Mouse (Mus musculus): ENCODE data around the gene Slc3a2. TPM values are rescaled to one million over a fixed set of nuclear protein-coding genes. Genes with fewer than 3 reads are reported as not detected.

The Slc3a2 gene
- polyA plus RNA-seq, 1 experiment from 2014 or later = 125 TPM

- H3K4me1 ChIP-seq = peaks cover 34% of the 10 kb centered on the region
- H3K9me3 ChIP-seq = no peaks in the 10 kb centered on the region
- peak; percentile 91 for DNase-seq (ENCODE audit: low spot score)
- under 1% methylated on average over 51 of the region's 51 CpGs for WGBS
- peak overlapping the region; percentile 96 for H3K27ac ChIP-seq (replicated peaks)
- H3K27me3 ChIP-seq (replicated peaks; ENCODE audit: low read depth, poor library complexity, severe bottlenecking) = no peaks in the 10 kb centered on the region
- peaks cover 40% of the 10 kb centered on the region for H3K36me3 ChIP-seq (replicated peaks)
- peak overlapping the region; percentile 90 for H3K4me3 ChIP-seq
Measured at GRCm38 (mm10) chr19:8713306-8713996, 9.7 kb downstream of the Slc3a2 start.

GRCm38 (mm10) chr19:8712870-8713305 is 10.3 kb downstream of the Slc3a2 start:
- no peaks in the 10 kb centered on the region for H3K9me3 ChIP-seq
- DNase-seq (ENCODE audit: low spot score) = peak; percentile 91
- H3K36me3 ChIP-seq (replicated peaks) = peaks cover 45% of the 10 kb centered on the region
- H3K27ac ChIP-seq (replicated peaks) = peak overlapping the region; percentile 96
- peaks cover 34% of the 10 kb centered on the region for H3K4me1 ChIP-seq
- no peaks in the 10 kb centered on the region for H3K27me3 ChIP-seq (replicated peaks; ENCODE audit: low read depth, poor library complexity, severe bottlenecking)
- WGBS = under 1% methylated on average over 13 of the region's 13 CpGs
- H3K4me3 ChIP-seq = peak overlapping the region; percentile 90

GRCm38 (mm10) chr19:8711949-8712869 is 11.0 kb downstream of the Slc3a2 start:
- Histone ChIP-seq H3K9me3 (no peaks in the 10 kb centered on the region), H3K36me3 (replicated peaks) (peaks cover 52% of the 10 kb centered on the region), H3K4me1 (peaks cover 34% of the 10 kb centered on the region), H3K4me3 (peak overlapping the region; percentile 90), H3K27ac (replicated peaks) (peak overlapping the region; percentile 96), H3K27me3 (replicated peaks; ENCODE audit: low read depth, poor library complexity, severe bottlenecking) (no peaks in the 10 kb centered on the region)
- WGBS = 64% methylated on average over 10 of the region's 10 CpGs
- no peak for DNase-seq (ENCODE audit: low spot score)

GRCm38 (mm10) chr19:8711506-8711905 is 11.7 kb downstream of the Slc3a2 start:
- no peak for DNase-seq (ENCODE audit: low spot score)
- H3K4me1 ChIP-seq = peaks cover 34% of the 10 kb centered on the region
- H3K27ac ChIP-seq (replicated peaks) = peak overlapping the region; percentile 96; the same call in 1 of the 2 replicates
- H3K4me3 ChIP-seq = peak overlapping the region; percentile 90
- 85% methylated on average over 4 of the region's 4 CpGs for WGBS
- no peaks in the 10 kb centered on the region for H3K27me3 ChIP-seq (replicated peaks; ENCODE audit: low read depth, poor library complexity, severe bottlenecking)
- no peaks in the 10 kb centered on the region for H3K9me3 ChIP-seq
- peaks cover 59% of the 10 kb centered on the region for H3K36me3 ChIP-seq (replicated peaks)

- Histone ChIP-seq H3K36me3 (replicated peaks) (peaks cover 66% of the 10 kb centered on the region), H3K27me3 (replicated peaks; ENCODE audit: low read depth, poor library complexity, severe bottlenecking) (no peaks in the 10 kb centered on the region), H3K9me3 (no peaks in the 10 kb centered on the region), H3K4me1 (peaks cover 34% of the 10 kb centered on the region), H3K4me3 (no peak overlapping the region), H3K27ac (replicated peaks) (no peak overlapping the region)
- DNase-seq (ENCODE audit: low spot score) = no peak
- 92% methylated on average over 2 of the region's 2 CpGs for WGBS
Measured at GRCm38 (mm10) chr19:8710057-8710456, 13.1 kb downstream of the Slc3a2 start.

- H3K4me1 ChIP-seq = peaks cover 27% of the 10 kb centered on the region
- no peaks in the 10 kb centered on the region for H3K27me3 ChIP-seq (replicated peaks; ENCODE audit: low read depth, poor library complexity, severe bottlenecking)
- no peak for DNase-seq (ENCODE audit: low spot score)
- 92% methylated on average over 8 of the region's 8 CpGs for WGBS
- peaks cover 66% of the 10 kb centered on the region for H3K36me3 ChIP-seq (replicated peaks)
- no peaks in the 10 kb centered on the region for H3K9me3 ChIP-seq
- H3K4me3 ChIP-seq = no peak overlapping the region
- no peak overlapping the region for H3K27ac ChIP-seq (replicated peaks)
Measured at GRCm38 (mm10) chr19:8708954-8709353, 14.2 kb downstream of the Slc3a2 start.

- Histone ChIP-seq H3K4me3 (no peak overlapping the region), H3K9me3 (no peaks in the 10 kb centered on the region), H3K36me3 (replicated peaks) (peaks cover 61% of the 10 kb centered on the region), H3K27ac (replicated peaks) (no peak overlapping the region), H3K27me3 (replicated peaks; ENCODE audit: low read depth, poor library complexity, severe bottlenecking) (no peaks in the 10 kb centered on the region), H3K4me1 (peaks cover 16% of the 10 kb centered on the region)
- WGBS = 96% methylated on average over 7 of the region's 7 CpGs
- no peak for DNase-seq (ENCODE audit: low spot score)
Measured at GRCm38 (mm10) chr19:8706930-8707329, 16.2 kb downstream of the Slc3a2 start.

GRCm38 (mm10) chr19:8706132-8706667 is 17.0 kb downstream of the Slc3a2 start:
- WGBS = 79% methylated on average over 7 of the region's 7 CpGs
- H3K27me3 ChIP-seq (replicated peaks; ENCODE audit: low read depth, poor library complexity, severe bottlenecking) = no peaks in the 10 kb centered on the region
- H3K4me3 ChIP-seq = no peak overlapping the region
- H3K9me3 ChIP-seq = no peaks in the 10 kb centered on the region
- peaks cover 54% of the 10 kb centered on the region for H3K36me3 ChIP-seq (replicated peaks)
- H3K4me1 ChIP-seq = peaks cover 9% of the 10 kb centered on the region
- no peak for DNase-seq (ENCODE audit: low spot score)
- no peak overlapping the region for H3K27ac ChIP-seq (replicated peaks)

GRCm38 (mm10) chr19:8705026-8705708 is 18.0 kb downstream of the Slc3a2 start:
- no peak for DNase-seq (ENCODE audit: low spot score)
- no peak overlapping the region for H3K4me3 ChIP-seq
- no peaks in the 10 kb centered on the region for H3K27me3 ChIP-seq (replicated peaks; ENCODE audit: low read depth, poor library complexity, severe bottlenecking)
- H3K27ac ChIP-seq (replicated peaks) = no peak overlapping the region
- H3K9me3 ChIP-seq = no peaks in the 10 kb centered on the region
- H3K36me3 ChIP-seq (replicated peaks) = peaks cover 43% of the 10 kb centered on the region
- WGBS = 84% methylated on average over 6 of the region's 6 CpGs
- 0 out of 2 replicates have a peak, but pooled peaks cover 1% of the 10 kb centered on the region for H3K4me1 ChIP-seq

- Histone ChIP-seq H3K9me3 (no peaks in the 10 kb centered on the region), H3K4me3 (no peak overlapping the region), H3K27ac (replicated peaks) (no peak overlapping the region), H3K4me1 (no peaks in the 10 kb centered on the region), H3K36me3 (replicated peaks) (peaks cover 27% of the 10 kb centered on the region), H3K27me3 (replicated peaks; ENCODE audit: low read depth, poor library complexity, severe bottlenecking) (no peaks in the 10 kb centered on the region)
- WGBS = 55% methylated on average over 4 of the region's 4 CpGs
- DNase-seq (ENCODE audit: low spot score) = no peak
Measured at GRCm38 (mm10) chr19:8703571-8703970, 19.6 kb downstream of the Slc3a2 start.

- DNase-seq (ENCODE audit: low spot score) = no peak
- Histone ChIP-seq H3K9me3 (no peaks in the 10 kb centered on the region), H3K4me3 (no peak overlapping the region), H3K27me3 (replicated peaks; ENCODE audit: low read depth, poor library complexity, severe bottlenecking) (no peaks in the 10 kb centered on the region), H3K36me3 (replicated peaks) (peaks cover 16% of the 10 kb centered on the region), H3K27ac (replicated peaks) (no peak overlapping the region), H3K4me1 (no peaks in the 10 kb centered on the region)
- WGBS = 56% methylated on average over 3 of the region's 3 CpGs
Measured at GRCm38 (mm10) chr19:8702458-8702857, 20.7 kb downstream of the Slc3a2 start.

GRCm38 (mm10) chr19:8699652-8700051 is 23.5 kb downstream of the Slc3a2 start:
- no peak overlapping the region for H3K27ac ChIP-seq (replicated peaks)
- H3K36me3 ChIP-seq (replicated peaks) = no peaks in the 10 kb centered on the region
- no peak overlapping the region for H3K4me3 ChIP-seq
- no peaks in the 10 kb centered on the region for H3K4me1 ChIP-seq
- H3K27me3 ChIP-seq (replicated peaks; ENCODE audit: low read depth, poor library complexity, severe bottlenecking) = no peaks in the 10 kb centered on the region
- 81% methylated on average over 9 of the region's 9 CpGs for WGBS
- DNase-seq (ENCODE audit: low spot score) = no peak
- H3K9me3 ChIP-seq = no peaks in the 10 kb centered on the region

Measured in embryonic facial prominence, embryonic 10.5 days (tissue).